ENCODE assay signal across 10 mouse cellular contexts in genomic region chr5:67348949-67349348, GRCm38 (mm10). TPM values are rescaled to one million over a fixed set of nuclear protein-coding genes. Genes with fewer than 3 reads are reported as not detected.
A peak's percentile ranks its signal among the peaks of the same experiment; 100 is the strongest.
DNase-seq lines count a peak whose midpoint lies in the region; ATAC-seq and TF ChIP-seq lines count a peak whose summit lies in the region.
"Had no signal": no experiment of that assay in that cellular context is flagged by ENCODE, and none has a peak within 500 bp of the region (broad histone marks: within the 10 kb centered on the region; RNA-seq: fewer than 3 reads in every experiment).

No protein-coding gene starts in this region.

- WGBS in kidney, embryonic 16.5 days: 41% methylated on average over 10 of the region's 10 CpGs

- peaks cover 5% of the 10 kb centered on the region for H3K4me1 ChIP-seq in kidney, embryonic 16.5 days (ENCODE audit: insufficient read depth, low read length)
- H3K4me1 ChIP-seq: liver, embryonic 15.5 days had no signal

- H3K4me3 ChIP-seq in kidney, embryonic 16.5 days (ENCODE audit: low read length): no peak overlapping the region
- H3K4me3 ChIP-seq: liver, embryonic 15.5 days had no signal

- DNase-seq in kidney, adult 8-10 months: no peak
- peak; percentile 13 for DNase-seq in brain, embryonic 14.5 days (ENCODE audit: low read depth)
- DNase-seq in frontal cortex, postnatal 36 days (ENCODE audit: low spot score in 2 of 2): peak; percentile 54 to 66
- peak; percentile 49 to 83 for DNase-seq in left cerebral cortex, postnatal 25 days (ENCODE audit: low spot score in 2 of 2)
- DNase-seq in adrenal gland, adult (ENCODE audit: inconsistent age in 2 of 2, low spot score in 1 of 2): no peak
- no peak for DNase-seq in lung, postnatal 10 days
- DNase-seq: heart, adult 18-20 months; heart, postnatal 4 days had no signal

- peaks cover 43% of the 10 kb centered on the region for H3K36me3 ChIP-seq in kidney, embryonic 16.5 days (ENCODE audit: insufficient read depth, low read length)

- no peak overlapping the region for H3K4me2 ChIP-seq in kidney, embryonic 16.5 days (replicated peaks; ENCODE audit: low read depth, low read length)
- H3K4me2 ChIP-seq: liver, embryonic 15.5 days had no signal

- no peaks in the 10 kb centered on the region for H3K27me3 ChIP-seq in kidney, embryonic 16.5 days (ENCODE audit: insufficient read depth, low read length)
- H3K27me3 ChIP-seq: liver, embryonic 15.5 days had no signal

- intact Hi-C loops in left cerebral cortex, postnatal 25 days (cut with DNase I): no loop called here

- peak overlapping the region; percentile 49 for H3K27ac ChIP-seq in kidney, embryonic 16.5 days (ENCODE audit: low read length)
- H3K27ac ChIP-seq: liver, embryonic 15.5 days had no signal

- TF ChIP-seq POLR2A in brain, embryonic 14.5 days (IDR thresholded peaks at IDR 0.05; ENCODE audit: borderline replicate concordance, extremely low read depth, insufficient read depth, insufficient read length, poor library complexity, severe bottlenecking): no peak

- no peak overlapping the region for H3K9ac ChIP-seq in kidney, embryonic 16.5 days (replicated peaks; ENCODE audit: low read length)
- H3K9ac ChIP-seq: liver, embryonic 15.5 days had no signal

- peak; percentile 94 for ATAC-seq in kidney, embryonic 16.5 days (ENCODE audit: low FRiP score, low TSS enrichment)

- no peak for TF ChIP-seq CTCF in brain, embryonic 14.5 days (IDR thresholded peaks at IDR 0.05; ENCODE audit: borderline replicate concordance, extremely low read depth, insufficient read depth, insufficient read length)

- H3K9me3 ChIP-seq in kidney, embryonic 16.5 days (ENCODE audit: low read length): no peaks in the 10 kb centered on the region
- H3K9me3 ChIP-seq: liver, embryonic 15.5 days had no signal

RNA-seq across cellular contexts. Expression of gene Slc30a9, which starts 42.2 kb away (rescaled TPM):
- 107 TPM in 2 replicates for polyA plus RNA-seq in kidney, embryonic 16.5 days (2015; fragmentation: Nextera tagmentation; extraction: Ambion mirVana)
- polyA plus RNA-seq in brain, embryonic 14.5 days (2012; rRNA removed): 68.5 and 70.6 TPM in 2 replicates
- total RNA-seq in left cerebral cortex, postnatal 25 days (2021): 100 to 1,000 TPM; 194 TPM

Comparison
In these comparisons a context has a peak if more than half of its experiments do, and no peak if none do; other contexts are left out.
1. DNase-seq: peak in brain, embryonic 14.5 days (single experiment), frontal cortex, postnatal 36 days (2 of 2) and left cerebral cortex, postnatal 25 days (2 of 2); none in kidney, adult 8-10 months (0 of 2), adrenal gland, adult (0 of 2) and lung, postnatal 10 days (single experiment).